In the genomic region with DNA sequence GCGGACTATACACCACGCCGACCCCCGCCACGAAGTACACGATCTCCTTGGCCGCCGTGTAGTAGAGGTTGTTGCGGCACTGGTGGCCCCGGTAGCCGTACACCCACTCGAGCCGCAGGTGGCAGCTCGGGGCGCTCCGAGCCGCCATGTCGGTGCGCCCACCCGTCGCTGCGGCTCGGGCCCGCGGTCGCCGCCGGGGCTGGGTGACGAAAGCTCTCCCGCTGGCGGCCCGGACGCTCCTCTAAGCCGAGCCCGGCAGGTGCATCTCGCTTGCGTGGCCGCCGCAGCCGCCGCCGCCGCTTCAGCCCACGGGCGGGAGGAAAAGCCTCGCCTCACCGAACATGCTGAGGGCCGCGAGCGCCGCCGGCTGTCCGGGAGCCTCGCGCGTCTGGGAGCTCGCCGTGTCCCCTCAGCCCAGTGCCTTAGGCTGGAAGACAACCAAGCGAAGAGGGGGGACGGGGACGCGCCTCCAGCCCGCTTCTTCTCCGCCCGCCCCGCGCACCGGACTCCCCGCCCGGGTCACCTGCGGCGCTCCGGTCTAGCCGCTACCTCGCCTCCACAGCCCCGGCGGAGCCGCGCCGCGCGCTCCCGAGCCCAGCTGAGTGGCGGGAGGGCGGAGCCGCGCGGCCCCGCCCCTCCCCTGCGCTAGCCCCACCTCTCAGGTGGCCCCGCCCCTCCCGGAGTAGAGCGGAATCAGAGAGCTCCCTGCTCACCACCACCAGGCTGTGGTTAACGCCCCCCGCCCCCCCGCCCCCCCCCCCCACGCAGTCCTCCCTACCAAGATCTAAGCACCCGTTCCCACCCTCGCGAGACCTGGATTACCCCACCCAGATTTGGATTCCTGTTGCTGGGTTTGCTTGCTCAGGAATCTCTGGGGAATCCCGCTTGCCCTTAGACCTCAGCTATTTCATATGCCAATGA, we compare ENCODE assay signal across 8 mouse cellular contexts. TPM values are rescaled to one million over a fixed set of nuclear protein-coding genes. Genes with fewer than 3 reads are reported as not detected.
A peak's percentile ranks its signal among the peaks of the same experiment; 100 is the strongest.
DNase-seq lines count a peak whose midpoint lies in the region; ATAC-seq and TF ChIP-seq lines count a peak whose summit lies in the region.

A gene (minus strand): TSS at position 604 of the 921 bp plus-strand sequence.

- no peak for TF ChIP-seq CTCF in E14TG2a.4 (conservative IDR thresholded peaks at IDR 0.05; ENCODE audit: low read length)
- TF ChIP-seq CTCF in testis, adult 2 months (IDR thresholded peaks at IDR 0.05; ENCODE audit: control insufficient read depth, insufficient read depth, insufficient replicate concordance, low read depth, low read length): no peak

- H3K4me3 ChIP-seq in E14TG2a.4 (replicated peaks; ENCODE audit: low read length): peak within 1 kb of the TSS; percentile 91
- H3K4me3 ChIP-seq in forebrain, embryonic 11.5 days (ENCODE audit: low read depth, low read length): peak within 1 kb of the TSS; percentile 89
- peak within 1 kb of the TSS; percentile 87 for H3K4me3 ChIP-seq in heart, embryonic 16.5 days (ENCODE audit: low read length)
- H3K4me3 ChIP-seq in liver, embryonic 16.5 days (ENCODE audit: low read depth, low read length): peak within 1 kb of the TSS; percentile 73
- H3K4me3 ChIP-seq in neural tube, embryonic 13.5 days: peak within 1 kb of the TSS; percentile 82
- peak within 1 kb of the TSS; percentile 96 for H3K4me3 ChIP-seq in testis, adult 2 months (ENCODE audit: control insufficient read depth, low read depth, low read length)

- WGBS in forebrain, embryonic 11.5 days: 1% methylated on average over 82 of the region's 101 CpGs
- under 1% methylated on average over 95 of the region's 101 CpGs for WGBS in heart, embryonic 16.5 days
- WGBS in liver, embryonic 16.5 days (ENCODE audit: insufficient replicate concordance): under 1% methylated on average over 83 of the region's 101 CpGs
- WGBS in neural tube, embryonic 13.5 days: under 1% methylated on average over 83 of the region's 101 CpGs

- H3K9me3 ChIP-seq in E14TG2a.4 (ENCODE audit: low read length): no peaks in the 10 kb centered on the region
- no peaks in the 10 kb centered on the region for H3K9me3 ChIP-seq in forebrain, embryonic 11.5 days (ENCODE audit: control insufficient read depth, low read length)
- no peaks in the 10 kb centered on the region for H3K9me3 ChIP-seq in heart, embryonic 16.5 days (replicated peaks; ENCODE audit: control insufficient read depth, low read length)
- no peaks in the 10 kb centered on the region for H3K9me3 ChIP-seq in liver, embryonic 16.5 days (replicated peaks; ENCODE audit: control insufficient read depth, low read length)
- no peaks in the 10 kb centered on the region for H3K9me3 ChIP-seq in neural tube, embryonic 13.5 days

- H3K9ac ChIP-seq in forebrain, embryonic 11.5 days (ENCODE audit: low read length): peak within 1 kb of the TSS; percentile 81
- H3K9ac ChIP-seq in heart, embryonic 16.5 days (ENCODE audit: low read length): peak within 1 kb of the TSS; percentile 84
- peak within 1 kb of the TSS; percentile 65 for H3K9ac ChIP-seq in liver, embryonic 16.5 days (ENCODE audit: low read depth, low read length)
- H3K9ac ChIP-seq in neural tube, embryonic 13.5 days: peak within 1 kb of the TSS; percentile 81

- DNase-seq in c-Kit-positive CD71-negative TER-119-negative erythroid progenitor cells, embryonic 14.5 days (ENCODE audit: low read depth): peak; percentile 52
- DNase-seq in forebrain, embryonic 11.5 days (ENCODE audit: low spot score): peak; percentile 95
- peak; percentile 79 to 93 for DNase-seq in kidney, postnatal 36 days

- peak within 1 kb of the TSS; percentile 74 for H3K27ac ChIP-seq in forebrain, embryonic 11.5 days (ENCODE audit: low read depth, low read length)
- peak within 1 kb of the TSS; percentile 80 for H3K27ac ChIP-seq in heart, embryonic 16.5 days (ENCODE audit: low read length)
- no peak within 1 kb of the TSS for H3K27ac ChIP-seq in liver, embryonic 16.5 days (ENCODE audit: low read length)
- H3K27ac ChIP-seq in neural tube, embryonic 13.5 days (replicated peaks): peak within 1 kb of the TSS; percentile 84
- H3K27ac ChIP-seq in testis, adult 2 months (ENCODE audit: control insufficient read depth, insufficient read depth, low read depth, low read length): no peak within 1 kb of the TSS

- peak within 1 kb of the TSS; percentile 67 for H3K4me2 ChIP-seq in forebrain, embryonic 11.5 days (ENCODE audit: low read depth, low read length, severe bottlenecking)
- peak within 1 kb of the TSS; percentile 85 for H3K4me2 ChIP-seq in heart, embryonic 16.5 days (ENCODE audit: low read depth, low read length)
- peak within 1 kb of the TSS; percentile 94 for H3K4me2 ChIP-seq in liver, embryonic 16.5 days (ENCODE audit: low read depth, low read length)
- H3K4me2 ChIP-seq in neural tube, embryonic 13.5 days: peak within 1 kb of the TSS; percentile 76

- no peaks in the 10 kb centered on the region for H3K36me3 ChIP-seq in E14TG2a.4 (ENCODE audit: insufficient read depth, low read length)
- H3K36me3 ChIP-seq in forebrain, embryonic 11.5 days (ENCODE audit: control insufficient read depth, insufficient read depth, low read length): no peaks in the 10 kb centered on the region
- H3K36me3 ChIP-seq in heart, embryonic 16.5 days (ENCODE audit: control insufficient read depth, insufficient read depth): no peaks in the 10 kb centered on the region
- no peaks in the 10 kb centered on the region for H3K36me3 ChIP-seq in liver, embryonic 16.5 days (ENCODE audit: control insufficient read depth, insufficient read depth)
- H3K36me3 ChIP-seq in neural tube, embryonic 13.5 days: no peaks in the 10 kb centered on the region
- no peaks in the 10 kb centered on the region for H3K36me3 ChIP-seq in testis, adult 2 months (ENCODE audit: control insufficient read depth, insufficient read depth, low read length)

- H3K27me3 ChIP-seq in E14TG2a.4 (ENCODE audit: insufficient read depth, low read length): peaks cover 12% of the 10 kb centered on the region
- no peaks in the 10 kb centered on the region for H3K27me3 ChIP-seq in forebrain, embryonic 11.5 days (ENCODE audit: control insufficient read depth, insufficient read depth, low read length)
- H3K27me3 ChIP-seq in heart, embryonic 16.5 days (ENCODE audit: control insufficient read depth, insufficient read depth, low read length): no peaks in the 10 kb centered on the region; the same call in 1 of the 2 replicates
- H3K27me3 ChIP-seq in liver, embryonic 16.5 days (ENCODE audit: control insufficient read depth, insufficient read depth, low read depth, low read length): peaks cover 21% of the 10 kb centered on the region
- H3K27me3 ChIP-seq in neural tube, embryonic 13.5 days: peaks cover 8% of the 10 kb centered on the region; the same call in 1 of the 2 replicates
- no peaks in the 10 kb centered on the region for H3K27me3 ChIP-seq in testis, adult 2 months (ENCODE audit: control insufficient read depth, insufficient read depth, low read length)

- peak; percentile 93 for ATAC-seq in forebrain, embryonic 11.5 days (replicated peaks; ENCODE audit: low FRiP score)
- peak; percentile 94 for ATAC-seq in heart, embryonic 16.5 days (replicated peaks; ENCODE audit: extremely low read depth, insufficient read depth, low FRiP score)
- peak; percentile 95 for ATAC-seq in liver, embryonic 16.5 days (ENCODE audit: low read depth)
- peak; percentile 92 for ATAC-seq in neural tube, embryonic 13.5 days (ENCODE audit: low read depth)

- peaks cover 19% of the 10 kb centered on the region; the same call in 1 of the 2 replicates for H3K4me1 ChIP-seq in E14TG2a.4 (replicated peaks; ENCODE audit: low read depth, low read length)
- peaks cover 4% of the 10 kb centered on the region; the same call in 1 of the 2 replicates for H3K4me1 ChIP-seq in forebrain, embryonic 11.5 days (replicated peaks; ENCODE audit: control insufficient read depth, insufficient read depth, low read length)
- H3K4me1 ChIP-seq in heart, embryonic 16.5 days (ENCODE audit: control insufficient read depth, insufficient read depth, low read length): 0 out of 2 replicates have a peak, but pooled peaks cover 5% of the 10 kb centered on the region
- H3K4me1 ChIP-seq in liver, embryonic 16.5 days (ENCODE audit: control insufficient read depth, low read depth, low read length): peaks cover 3% of the 10 kb centered on the region; the same call in 1 of the 2 replicates
- peaks cover 19% of the 10 kb centered on the region for H3K4me1 ChIP-seq in neural tube, embryonic 13.5 days (replicated peaks)
- no peaks in the 10 kb centered on the region for H3K4me1 ChIP-seq in testis, adult 2 months (ENCODE audit: control insufficient read depth, insufficient read depth, low read length)

- no peak; the same call in 1 of the 2 replicates for TF ChIP-seq POLR2A in testis, adult 2 months (IDR thresholded peaks at IDR 0.05; ENCODE audit: control insufficient read depth, low read depth, low read length)

RNA-seq across cellular contexts. Expression of the gene that starts here (rescaled TPM):
- 30.8 and 34.9 TPM in 2 replicates for polyA plus RNA-seq in forebrain, embryonic 11.5 days (2014; fragmentation: Nextera tagmentation; extraction: Ambion mirVana)
- 5.4 and 5.5 TPM in 2 replicates for polyA plus RNA-seq in heart, embryonic 16.5 days (2015; fragmentation: Nextera tagmentation; extraction: Ambion mirVana)
- polyA plus RNA-seq in liver, embryonic 16.5 days (2015; fragmentation: Nextera tagmentation; extraction: Ambion mirVana): 0.37 and 0.62 TPM in 2 replicates
- polyA plus RNA-seq in neural tube, embryonic 13.5 days (2015; fragmentation: Nextera tagmentation; extraction: Ambion mirVana): 13.9 and 14.4 TPM in 2 replicates
- polyA plus RNA-seq in testis, adult 2 months (2012; rRNA removed): 6.5 and 6.6 TPM in 2 replicates

Comparison
In these comparisons a context has a peak if more than half of its experiments do, and no peak if none do; other contexts are left out.
1. Peak in ATAC-seq, H3K4me3 ChIP-seq, H3K9ac ChIP-seq and H3K4me2 ChIP-seq in liver, embryonic 16.5 days; RNA of the gene not detected or under 1 TPM.
2. H3K27ac ChIP-seq: peak in forebrain, embryonic 11.5 days (single experiment), heart, embryonic 16.5 days (single experiment) and neural tube, embryonic 13.5 days (single experiment); none in liver, embryonic 16.5 days (single experiment) and testis, adult 2 months (single experiment).
3. Peak in every context shown above with its lines, with median percentiles within 50 percentile points of each other: H3K4me3 ChIP-seq, DNase-seq, ATAC-seq, H3K4me2 ChIP-seq and H3K9ac ChIP-seq.